Mouse (Mus musculus) cerebellum, postnatal 14 days (tissue): ENCODE data around the gene Isg20l2.
"Not testable (repeated sequence)": the region's sequence is repeated elsewhere in the genome, so short reads cannot be mapped to it uniquely, and the experiment has no call there.

Experiments
- DNase-seq, 2 experiments: peaks; one replicate each; pipeline ENCODE4 v3.0.0; 2021; ENCODE audit warnings: mixed read lengths in 2 of 2

The Isg20l2 gene

GRCm38 (mm10) chr3:87930078-87930795, at the start of gene Isg20l2, which contains the start of gene Rrnad1:
Gene Isg20l2 (plus strand): TSS chr3:87930314.
Gene Rrnad1 (minus strand): TSS chr3:87930717.
- DNase-seq = peak; percentile 98 to 99

GRCm38 (mm10) chr3:87884291-87884690, 45.8 kb upstream of the Isg20l2 start:
- DNase-seq = no peak

- DNase-seq = peak; percentile 63 to 69
Observed at GRCm38 (mm10) chr3:87884708-87885251, 45.3 kb upstream of the Isg20l2 start.

GRCm38 (mm10) chr3:87885281-87886003, 44.7 kb upstream of the Isg20l2 start, which contains the start of gene Prcc:
Gene Prcc (minus strand): TSS chr3:87885608.
- DNase-seq = peak; percentile 88 to 92

GRCm38 (mm10) chr3:87886004-87886365, 44.1 kb upstream of the Isg20l2 start:
- DNase-seq = peak in 1 of 2 experiments; percentile 74

- DNase-seq = no peak
Observed at GRCm38 (mm10) chr3:87886416-87886815, 43.7 kb upstream of the Isg20l2 start.

GRCm38 (mm10) chr3:87887400-87887799, 42.7 kb upstream of the Isg20l2 start:
- DNase-seq = not testable (repeated sequence)

GRCm38 (mm10) chr3:87891481-87891880, 38.6 kb upstream of the Isg20l2 start:
- no peak for DNase-seq

- no peak for DNase-seq
Observed at GRCm38 (mm10) chr3:87893367-87893905, 36.7 kb upstream of the Isg20l2 start.

- no peak for DNase-seq
Observed at GRCm38 (mm10) chr3:87899266-87899665, 30.8 kb upstream of the Isg20l2 start.

- DNase-seq = no peak
Observed at GRCm38 (mm10) chr3:87899776-87900175, 30.3 kb upstream of the Isg20l2 start.

GRCm38 (mm10) chr3:87901036-87901624, 29.0 kb upstream of the Isg20l2 start:
- no peak for DNase-seq

- not testable (repeated sequence) for DNase-seq
Observed at GRCm38 (mm10) chr3:87901959-87902358, 28.2 kb upstream of the Isg20l2 start.

GRCm38 (mm10) chr3:87903821-87904220, 26.3 kb upstream of the Isg20l2 start:
- DNase-seq = no peak

- peak; percentile 95 to 96 for DNase-seq
Observed at GRCm38 (mm10) chr3:87905880-87906485, 24.1 kb upstream of the Isg20l2 start, which contains the start of gene Hdgf. Gene Hdgf (plus strand): TSS chr3:87906321.

GRCm38 (mm10) chr3:87906601-87906980, 23.5 kb upstream of the Isg20l2 start:
- DNase-seq = peak; percentile 71 to 79

- DNase-seq = peak; percentile 44 to 48
Observed at GRCm38 (mm10) chr3:87906981-87907857, 22.9 kb upstream of the Isg20l2 start.

- peak in 1 of 2 experiments; percentile 16 for DNase-seq
Observed at GRCm38 (mm10) chr3:87907906-87908305, 22.2 kb upstream of the Isg20l2 start.

GRCm38 (mm10) chr3:87909381-87909780, 20.7 kb upstream of the Isg20l2 start:
- DNase-seq = peak in 1 of 2 experiments; percentile 3

GRCm38 (mm10) chr3:87909874-87910273, 20.2 kb upstream of the Isg20l2 start:
- peak in 1 of 2 experiments; percentile 24 for DNase-seq

GRCm38 (mm10) chr3:87910573-87911141, 19.5 kb upstream of the Isg20l2 start:
- peak; percentile 67 to 74 for DNase-seq
